Comparison of ENCODE assay signal across 1 mouse cellular context in the genomic region with DNA sequence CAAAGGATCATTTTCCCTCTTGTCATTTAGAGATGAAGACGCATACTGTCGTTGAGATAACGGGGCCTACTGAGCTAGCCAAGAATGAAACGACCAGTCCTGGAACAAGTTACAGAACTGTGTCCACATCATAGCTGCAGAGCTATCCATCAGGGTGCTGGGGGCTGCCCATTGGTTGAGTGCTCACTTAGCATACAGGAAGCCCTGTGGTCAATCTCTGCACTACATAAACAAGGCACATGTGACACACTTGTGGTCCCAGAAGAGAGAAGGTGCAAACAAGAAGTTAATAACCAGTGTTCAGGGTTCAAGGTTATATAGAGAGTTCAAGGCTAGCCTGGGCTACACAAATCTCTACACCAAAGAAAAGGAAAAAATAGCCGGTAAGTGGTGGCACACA.
TF ChIP-seq lines count a peak whose summit lies in the region.

No protein-coding gene starts in this region.

TF ChIP-seq in ES-E14, 5 proteins besides CTCF, POLR2A, EP300 and RAD21:
- TF ChIP-seq ZC3H11A (IDR thresholded peaks at IDR 0.05; ENCODE audit: borderline replicate concordance, low read depth, low read length) (no peak), MAFK (IDR thresholded peaks at IDR 0.05; ENCODE audit: insufficient read depth, low read depth, low read length) (no peak), ZNF384 (IDR thresholded peaks at IDR 0.05; ENCODE audit: low read depth, low read length) (no peak), CHD2 (IDR thresholded peaks at IDR 0.05; ENCODE audit: low read depth, low read length) (no peak), HCFC1 (IDR thresholded peaks at IDR 0.05; ENCODE audit: borderline replicate concordance, insufficient read depth, low read length) (no peak)
TF ChIP-seq in ES-E14: peak in this region for 0.
